Mouse (Mus musculus) megakaryocyte-erythroid progenitor cell, adult 5-6 weeks (primary cell): ENCODE data around the gene Adck2. TPM values are rescaled to one million over a fixed set of nuclear protein-coding genes. Genes with fewer than 3 reads are reported as not detected.

Experiments used
- ATAC-seq: replicated peaks from 2 replicates; pipeline ENCODE4 v1.8.0; 2016; ENCODE audit warnings: mild to moderate bottlenecking, inconsistent platforms; ENCODE audit not compliant: severe bottlenecking, poor library complexity, low FRiP score, low TSS enrichment
- total RNA-seq, 2 experiments: library from RNA; stranded (forward) in 1 of 2; stranded (reverse) in 1 of 2; fragments of 200-1000, 215-1000 nt in 1 of 2; fragments of >200 nt in 1 of 2; fragmentation: Nextera tagmentation in 1 of 2; gene quantifications; 2 replicates each; pipeline ENCODE4 v1.2.3; 2014 to 2017

The Adck2 gene
- total RNA-seq, 2 experiments from 2014 or later: 11.8 to 39.5 TPM

- ATAC-seq: 0 out of 2 replicates have a peak, but pooled peaks have one; percentile 31
Observed at GRCm38 (mm10) chr6:39556900-39557659, 16.6 kb upstream of the Adck2 start.

- no peak for ATAC-seq
Observed at GRCm38 (mm10) chr6:39557723-39558261, 15.9 kb upstream of the Adck2 start, which contains the start of gene Dennd2a. Dennd2a (minus strand) TSS chr6:39557867.

GRCm38 (mm10) chr6:39559276-39559939 lies 14.3 kb upstream of the Adck2 start:
- ATAC-seq: no peak

GRCm38 (mm10) chr6:39562166-39563015 lies 11.3 kb upstream of the Adck2 start:
- peak; percentile 97 for ATAC-seq

GRCm38 (mm10) chr6:39567528-39567927 lies 6.1 kb upstream of the Adck2 start:
- peak; percentile 82 for ATAC-seq

DNA sequence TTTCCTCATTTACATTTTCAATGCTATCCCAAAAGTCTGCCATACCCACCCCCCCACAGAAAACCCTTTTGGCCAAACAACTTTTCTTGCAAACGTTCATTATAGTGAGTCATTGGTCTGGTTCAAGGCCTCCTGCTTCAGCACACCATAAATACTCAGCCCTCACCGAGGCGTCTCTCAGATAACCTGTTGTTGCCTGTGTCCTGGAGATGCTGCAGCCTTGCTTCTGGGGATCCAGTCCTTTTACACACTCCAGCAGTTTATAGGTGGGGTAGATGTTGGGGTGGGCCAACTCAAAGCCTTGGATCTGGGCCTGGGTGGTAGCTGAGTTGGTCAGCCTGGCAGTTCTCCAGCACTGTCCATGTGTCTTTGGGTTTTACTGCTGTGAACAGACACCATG lies 3.2 kb upstream of the Adck2 start:
- no peak for ATAC-seq

DNA sequence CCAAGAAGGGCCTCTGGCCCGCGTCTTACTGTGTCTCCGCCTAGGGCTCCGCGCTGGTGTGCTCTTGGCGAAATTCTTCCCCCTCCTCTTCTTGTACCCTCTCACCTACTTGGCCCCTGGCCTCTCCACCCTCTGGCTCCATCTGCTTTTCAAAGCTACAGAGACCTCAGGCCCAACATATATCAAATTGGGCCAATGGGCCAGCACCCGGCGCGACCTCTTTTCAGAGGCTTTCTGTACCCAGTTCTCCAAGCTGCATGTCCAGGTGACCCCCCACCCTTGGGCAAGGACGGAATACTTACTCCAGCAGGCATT lies 839 bp downstream of the Adck2 start:
- ATAC-seq: no peak

DNA sequence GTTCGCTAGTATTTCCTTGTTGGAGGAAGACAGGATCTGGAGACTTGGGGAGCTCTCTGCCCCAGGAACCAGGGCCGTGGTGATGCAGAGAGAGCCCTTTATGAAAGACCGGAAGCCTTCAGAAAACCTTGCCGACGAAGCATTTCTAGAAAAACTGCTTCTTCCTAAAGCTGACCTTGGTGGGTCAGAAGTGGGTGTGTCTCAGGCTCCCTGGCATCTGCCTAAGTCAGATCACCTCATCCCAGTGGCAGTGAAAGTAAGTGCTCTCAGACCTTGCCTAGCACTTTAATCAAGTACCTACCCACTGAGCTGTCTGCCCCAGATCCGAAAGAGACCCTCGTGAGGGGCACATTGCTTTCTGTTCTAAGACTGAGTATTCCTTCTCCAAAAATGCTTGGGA lies 1.3 kb downstream of the Adck2 start:
- ATAC-seq: no peak

DNA sequence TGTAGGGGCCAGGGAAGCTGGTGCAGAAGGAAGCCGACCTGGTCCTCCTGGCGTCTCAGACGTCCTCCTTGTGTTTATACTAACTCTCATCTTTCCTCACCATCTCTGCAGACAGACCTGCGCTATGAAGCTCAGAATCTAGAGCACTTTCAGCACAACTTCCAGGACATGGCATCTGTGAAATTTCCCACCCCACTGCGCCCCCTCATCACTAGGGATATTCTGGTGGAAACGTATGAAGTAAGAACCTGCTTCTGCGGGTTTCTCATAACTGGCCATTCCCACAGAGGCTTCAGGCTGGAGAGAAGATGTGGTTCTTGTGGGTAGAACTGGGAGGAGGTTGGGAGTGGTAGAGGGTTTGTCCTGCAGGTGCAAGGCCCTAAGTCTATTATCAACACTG lies 5.9 kb downstream of the Adck2 start:
- no peak for ATAC-seq

- ATAC-seq: no peak
Observed at GRCm38 (mm10) chr6:39580558-39580957, 6.9 kb downstream of the Adck2 start.

DNA sequence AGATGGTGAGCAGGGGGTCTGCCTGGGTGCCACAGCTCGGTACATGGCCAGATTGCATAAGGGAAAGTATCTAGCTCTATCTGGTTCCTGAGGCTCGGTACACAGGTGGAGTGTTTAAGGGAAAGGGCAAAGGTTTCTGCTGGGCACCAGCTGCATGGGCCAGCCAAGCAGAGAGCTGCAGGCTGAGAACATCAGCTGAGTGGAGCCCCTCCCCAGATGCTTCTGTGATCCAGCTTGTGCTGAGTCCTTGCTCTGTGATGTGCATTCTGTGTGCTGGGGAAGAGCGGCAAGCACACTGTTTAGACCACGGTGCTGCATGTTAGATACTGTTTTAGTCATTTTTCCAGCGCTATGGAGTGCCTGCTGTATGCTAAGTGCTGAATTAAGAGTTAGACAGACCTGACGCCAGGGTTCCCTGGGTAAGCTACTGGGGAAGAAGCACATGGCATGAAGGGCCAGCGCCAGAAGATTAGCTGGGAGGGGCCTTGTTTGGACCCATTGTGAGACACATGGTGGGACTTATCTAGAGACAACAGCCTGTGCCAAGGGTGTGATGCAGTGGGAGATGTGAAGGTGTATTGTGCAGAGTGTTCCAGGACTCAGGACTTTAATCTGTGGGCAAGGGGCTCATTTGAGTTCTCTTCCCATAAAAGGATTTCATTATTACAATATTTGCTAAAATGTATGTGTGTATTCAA lies 7.6 kb downstream of the Adck2 start:
- peak; percentile 96 for ATAC-seq

DNA sequence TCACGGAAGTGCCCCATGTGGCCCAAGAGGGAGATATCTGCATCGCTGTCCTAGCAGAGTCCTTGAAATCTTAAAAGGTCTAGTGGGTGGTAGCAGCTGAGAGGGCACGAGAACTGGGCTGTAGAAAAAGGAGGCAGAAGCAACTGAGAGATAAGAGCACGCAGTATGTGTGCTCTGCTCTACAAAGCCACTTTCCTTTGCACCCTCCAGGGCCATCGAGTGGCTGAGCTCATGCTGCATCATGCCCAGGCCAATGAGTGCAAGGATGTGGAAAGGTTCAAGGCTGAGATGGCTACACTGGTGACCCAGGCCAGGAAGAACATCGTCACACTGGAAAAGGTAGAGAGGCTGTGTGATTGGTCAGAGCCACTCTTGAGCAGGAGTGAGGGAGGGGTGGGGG lies 11.8 kb downstream of the Adck2 start, which contains the start of gene Gm42420:
Gm42420 (plus strand) TSS at position 237 of the 400 bp plus-strand sequence.
- no peak for ATAC-seq

DNA sequence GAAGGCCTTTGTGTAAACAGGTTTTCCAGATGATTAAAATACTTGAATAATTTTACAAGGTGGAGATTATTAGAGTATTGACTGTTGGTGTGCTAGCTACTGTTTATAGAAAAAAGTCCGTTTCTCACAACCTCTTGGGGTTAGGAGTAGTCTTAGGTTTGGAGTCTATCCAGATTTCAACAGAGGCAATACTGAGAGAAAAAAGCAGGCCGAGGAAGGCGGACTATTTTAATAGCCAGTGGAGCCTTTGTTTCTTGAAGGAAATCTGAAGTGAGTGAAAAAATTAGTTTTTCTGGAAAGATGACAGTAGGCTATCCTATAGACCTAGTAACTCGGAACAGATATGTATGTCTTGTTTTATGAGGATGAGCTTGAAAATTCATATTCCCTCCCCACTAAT lies 17.8 kb downstream of the Adck2 start:
- ATAC-seq: no peak

- peak; percentile 98 for ATAC-seq
Observed at GRCm38 (mm10) chr6:39592401-39593214, 18.9 kb downstream of the Adck2 start, which contains the start of gene Ndufb2. Ndufb2 (plus strand) TSS chr6:39592574.

GRCm38 (mm10) chr6:39600851-39601250 lies 27.2 kb downstream of the Adck2 start:
- ATAC-seq: no peak

DNA sequence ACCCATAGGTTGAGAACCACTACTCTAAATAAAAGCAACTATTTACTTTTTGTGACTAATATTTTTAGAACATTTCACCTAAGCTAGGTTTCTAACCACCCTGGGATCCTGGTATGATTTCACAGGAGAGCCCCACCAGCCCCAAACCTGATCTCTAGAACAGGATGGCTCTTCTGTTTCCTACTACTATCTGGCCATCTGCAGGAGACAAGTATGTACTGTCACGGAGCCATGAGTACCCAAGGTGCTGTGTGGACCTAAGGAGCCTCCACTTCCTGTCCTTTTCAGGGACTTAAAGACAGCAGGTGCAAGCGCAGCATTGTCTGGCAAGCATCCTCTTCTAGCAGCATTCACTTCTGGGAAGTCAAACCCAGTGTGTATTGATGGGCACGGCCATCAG lies 28.2 kb downstream of the Adck2 start:
- peak; percentile 41; the same call in 1 of the 2 replicates for ATAC-seq

- no peak for ATAC-seq
Observed at GRCm38 (mm10) chr6:39604565-39604964, 30.9 kb downstream of the Adck2 start.

GRCm38 (mm10) chr6:39606056-39606455 lies 32.4 kb downstream of the Adck2 start:
- ATAC-seq: no peak
